Mouse (Mus musculus) limb, embryonic 15.5 days (tissue): ENCODE data around the gene Rufy1. TPM values are rescaled to one million over a fixed set of nuclear protein-coding genes. Genes with fewer than 3 reads are reported as not detected.
A peak's percentile ranks its signal among the peaks of the same experiment; 100 is the strongest.

ENCODE experiments used
- ATAC-seq: fragments of 200-750 bp; cut with Nextera tagmentation; 2 replicates; pipeline ENCODE4 v1.8.0; 2017; ENCODE audit warnings: low read depth, moderate TSS enrichment; ENCODE audit not compliant: insufficient number of reproducible peaks, low FRiP score, low TSS enrichment
- H3K27ac ChIP-seq: fragments of 300-500 bp; sonication (generic); 2 replicates; pipeline ENCODE4 v1.5.1; 2015; ENCODE audit warnings: moderate library complexity, mild to moderate bottlenecking, inconsistent platforms
- H3K27me3 ChIP-seq: fragments of 300-500 bp; sonication (generic); 2 replicates; pipeline ENCODE4 v1.6.1; 2015; ENCODE audit warnings: inconsistent platforms
- H3K36me3 ChIP-seq: fragments of 300-500 bp; sonication (generic); 2 replicates; pipeline ENCODE4 v1.6.1; 2015; ENCODE audit warnings: inconsistent platforms
- H3K4me1 ChIP-seq: fragments of 300-500 bp; sonication (generic); 2 replicates; pipeline ENCODE4 v1.6.1; 2015; ENCODE audit warnings: inconsistent platforms
- H3K4me2 ChIP-seq: fragments of 300-500 bp; sonication (generic); 2 replicates; pipeline ENCODE4 v1.6.1; 2015; ENCODE audit warnings: mild to moderate bottlenecking, inconsistent platforms
- H3K4me3 ChIP-seq: fragments of 300-500 bp; sonication (generic); 2 replicates; pipeline ENCODE4 v1.5.1; 2015; ENCODE audit warnings: mild to moderate bottlenecking, inconsistent platforms
- H3K9ac ChIP-seq: fragments of 300-500 bp; sonication (generic); 2 replicates; pipeline ENCODE4 v1.6.1; 2015; ENCODE audit warnings: inconsistent platforms
- H3K9me3 ChIP-seq: fragments of 300-500 bp; sonication (generic); 2 replicates; pipeline ENCODE4 v1.6.1; 2016; ENCODE audit warnings: inconsistent platforms
- WGBS: fragments of 180-500 bp; shearing (Covaris S2); methylation state at CpG from one replicate; pipeline ENCODE4 v1.1.7; 2015; 5-methylcytosine and 5-hydroxymethylcytosine counted together
- polyA plus RNA-seq: library from polyadenylated mRNA; unstranded; fragments of >200 nt; fragmentation: Nextera tagmentation; extraction: Ambion mirVana; gene quantifications from 2 replicates; pipeline ENCODE4 v1.2.1, GENCODE M21; 2015

Rufy1 gene
- polyA plus RNA-seq, 1 experiment from 2014 or later = 23.5 TPM

DNA sequence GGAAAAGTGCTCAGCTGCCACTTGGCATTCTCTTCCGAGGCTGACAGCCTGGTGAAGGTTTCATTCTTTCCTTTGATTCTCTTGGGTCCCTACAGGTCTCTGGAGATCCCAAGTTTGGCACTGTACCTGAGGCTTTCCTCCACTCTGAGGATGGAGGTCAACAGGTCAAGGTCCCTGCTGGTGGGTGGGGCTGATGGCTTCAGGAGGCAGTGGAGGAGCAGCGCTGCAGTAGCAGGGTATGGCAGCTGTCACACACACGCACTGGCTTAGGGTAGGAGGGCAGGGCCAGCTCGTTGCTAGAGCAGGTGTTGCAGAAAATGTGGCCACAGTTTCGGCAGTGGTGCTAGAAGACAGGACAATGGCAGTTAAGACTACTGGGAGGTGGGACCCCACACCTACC lies 41.3 kb downstream of the Rufy1 start:
- Histone ChIP-seq H3K27ac (no peak overlapping the region), H3K4me3 (no peak overlapping the region), H3K4me2 (no peak overlapping the region), H3K27me3 (no peaks in the 10 kb centered on the region), H3K9me3 (no peaks in the 10 kb centered on the region), H3K4me1 (no peaks in the 10 kb centered on the region), H3K36me3 (peaks cover 76% of the 10 kb centered on the region), H3K9ac (no peak overlapping the region)
- 0 out of 2 replicates have a peak, but pooled peaks have one; percentile 23 for ATAC-seq
- WGBS = 69% methylated on average over 5 of the region's 5 CpGs

DNA sequence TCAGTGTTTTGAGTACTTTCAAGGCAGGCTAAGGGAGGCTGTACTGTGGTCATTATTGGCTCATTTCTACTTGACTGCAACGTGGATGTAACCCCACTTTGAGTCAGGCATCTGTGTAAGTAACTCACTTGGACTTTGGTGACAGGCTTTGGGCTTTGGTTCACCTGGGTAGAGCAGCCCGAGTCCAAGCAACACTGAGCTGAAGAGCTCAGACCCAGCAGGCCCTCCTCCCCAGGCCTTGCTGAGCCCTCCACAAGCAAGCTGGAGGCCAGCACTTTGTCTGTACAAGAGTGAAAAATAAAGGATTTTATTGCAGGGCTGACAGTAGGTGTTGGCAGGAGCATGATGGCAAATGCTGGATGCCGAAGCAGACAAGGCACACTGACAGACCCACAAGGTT lies 41.9 kb downstream of the Rufy1 start:
- H3K9ac ChIP-seq = no peak overlapping the region
- peak overlapping the region; percentile 30; the same call in 1 of the 2 replicates for H3K27ac ChIP-seq
- no peaks in the 10 kb centered on the region for H3K27me3 ChIP-seq
- 58% methylated on average over 3 of the region's 3 CpGs for WGBS
- no peaks in the 10 kb centered on the region for H3K9me3 ChIP-seq
- H3K36me3 ChIP-seq = peaks cover 73% of the 10 kb centered on the region
- no peaks in the 10 kb centered on the region for H3K4me1 ChIP-seq
- H3K4me3 ChIP-seq = no peak overlapping the region
- no peak for ATAC-seq
- no peak overlapping the region for H3K4me2 ChIP-seq

DNA sequence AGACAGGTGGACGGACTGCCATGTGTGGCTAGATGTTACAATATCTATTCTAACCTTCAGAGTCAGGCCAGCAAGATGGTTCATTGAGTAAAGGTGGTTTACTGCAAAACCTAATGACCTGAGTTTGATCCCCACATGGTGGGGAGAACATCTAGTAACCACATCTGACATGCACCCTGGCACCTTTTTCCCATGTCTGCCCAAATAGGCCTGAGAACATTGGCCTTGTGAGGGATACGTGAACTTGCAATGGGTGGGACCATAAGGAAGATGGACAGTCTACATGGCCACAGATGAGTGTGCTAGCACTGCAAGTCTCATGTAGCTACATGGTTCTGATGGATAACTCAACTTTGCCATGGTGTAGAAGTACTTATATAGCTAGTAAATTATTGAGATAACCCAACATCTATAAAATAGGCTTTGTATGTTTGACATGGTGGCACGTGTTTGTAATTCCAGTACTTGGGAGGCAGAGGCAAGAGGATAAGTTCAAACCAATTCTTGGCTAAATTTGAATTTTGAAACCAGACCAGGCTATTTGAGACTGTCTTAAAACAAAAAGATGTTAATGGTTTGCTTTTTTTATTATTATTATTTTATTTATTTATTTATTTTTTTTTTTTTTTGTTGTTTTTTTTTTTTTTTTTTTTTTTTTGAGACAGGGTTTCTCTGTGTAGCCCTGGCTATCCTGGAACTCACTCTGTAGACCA lies 42.6 kb downstream of the Rufy1 start:
- Histone ChIP-seq H3K9ac (no peak overlapping the region), H3K4me3 (no peak overlapping the region), H3K27ac (no peak overlapping the region), H3K27me3 (no peaks in the 10 kb centered on the region), H3K9me3 (no peaks in the 10 kb centered on the region), H3K36me3 (peaks cover 70% of the 10 kb centered on the region), H3K4me1 (no peaks in the 10 kb centered on the region), H3K4me2 (no peak overlapping the region)
- no peak for ATAC-seq
- WGBS = 95% methylated on average over 3 of the region's 3 CpGs

DNA sequence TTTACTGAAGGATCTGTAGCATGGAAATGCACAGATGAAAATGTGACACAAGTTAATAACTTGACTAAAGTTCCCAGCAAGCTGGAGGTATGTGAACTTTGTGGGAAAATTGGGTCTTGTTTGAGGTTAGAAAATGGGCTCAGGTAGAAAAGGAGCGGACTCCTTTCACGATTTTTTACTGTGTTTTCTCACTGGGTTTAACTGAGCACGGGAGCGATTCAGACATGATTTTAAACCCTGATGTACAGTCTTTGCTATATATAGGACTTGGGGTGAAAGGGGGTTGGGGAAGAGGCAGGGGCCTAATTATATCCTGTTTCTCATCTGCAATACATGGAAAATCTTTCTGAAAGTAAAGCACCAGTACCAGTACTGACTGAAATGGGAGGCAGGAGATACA lies 43.2 kb downstream of the Rufy1 start:
- no peak overlapping the region for H3K27ac ChIP-seq
- ATAC-seq = no peak

DNA sequence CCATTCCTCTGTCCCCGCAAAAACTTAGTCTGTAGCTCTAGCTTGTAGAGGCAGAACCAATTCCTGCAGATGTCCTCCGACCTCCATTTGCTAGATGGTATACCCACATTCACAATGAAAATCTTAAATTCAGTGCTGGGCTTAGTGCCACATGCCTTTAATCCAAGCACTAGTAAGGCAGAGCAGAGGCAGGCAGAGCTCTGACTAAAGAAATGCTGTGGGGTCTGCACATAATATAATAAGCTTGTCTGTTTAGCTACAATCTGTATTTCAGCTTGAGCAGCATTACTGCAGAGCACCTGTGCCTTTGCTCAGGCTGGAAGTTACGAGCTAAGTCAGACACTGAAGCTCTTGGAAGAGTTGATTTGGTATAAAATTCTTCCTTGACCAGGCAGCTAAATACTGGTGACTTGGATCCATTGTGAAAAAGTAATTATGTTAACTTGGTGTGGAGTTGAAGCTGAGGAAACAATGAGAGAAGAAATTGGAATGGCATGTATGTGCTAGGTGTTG lies 43.7 kb downstream of the Rufy1 start:
- Histone ChIP-seq H3K36me3 (peaks cover 70% of the 10 kb centered on the region), H3K9ac (no peak overlapping the region), H3K27me3 (no peaks in the 10 kb centered on the region), H3K27ac (no peak overlapping the region), H3K4me3 (no peak overlapping the region), H3K4me1 (no peaks in the 10 kb centered on the region), H3K4me2 (no peak overlapping the region), H3K9me3 (no peaks in the 10 kb centered on the region)
- WGBS = 70% methylated on average over 3 of the region's 3 CpGs
- ATAC-seq = no peak

More for the DNA sequence above, 43.2 kb downstream of the Rufy1 start:
- H3K4me3 ChIP-seq = no peak overlapping the region
- H3K9ac ChIP-seq = no peak overlapping the region
- no peak overlapping the region for H3K4me2 ChIP-seq
- 71% methylated on average over 4 of the region's 4 CpGs for WGBS
- H3K27me3 ChIP-seq = no peaks in the 10 kb centered on the region
- no peaks in the 10 kb centered on the region for H3K4me1 ChIP-seq
- H3K9me3 ChIP-seq = no peaks in the 10 kb centered on the region
- peaks cover 69% of the 10 kb centered on the region for H3K36me3 ChIP-seq

DNA sequence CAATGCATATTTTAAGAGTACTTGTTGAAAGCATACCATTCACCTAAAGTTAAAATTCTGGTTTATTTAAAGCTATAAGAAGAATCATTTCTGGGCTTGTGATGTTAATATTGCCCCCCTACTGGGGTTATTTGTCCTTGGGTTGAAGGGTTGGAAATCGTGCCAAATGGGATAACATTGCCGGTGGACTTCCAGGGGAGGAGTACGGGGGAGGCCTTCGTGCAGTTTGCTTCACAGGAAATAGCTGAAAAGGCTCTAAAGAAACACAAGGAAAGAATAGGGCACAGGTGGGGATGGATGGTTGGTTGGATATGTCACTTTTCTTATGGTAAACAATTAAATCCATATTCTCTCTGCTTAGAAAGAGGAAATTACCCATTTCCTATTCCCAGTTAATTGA lies 49.6 kb downstream of the Rufy1 start:
- Histone ChIP-seq H3K27ac (no peak overlapping the region), H3K9me3 (no peaks in the 10 kb centered on the region), H3K4me1 (peaks cover 13% of the 10 kb centered on the region), H3K27me3 (no peaks in the 10 kb centered on the region), H3K9ac (no peak overlapping the region), H3K36me3 (peaks cover 37% of the 10 kb centered on the region), H3K4me3 (peak overlapping the region; percentile 14; the same call in 1 of the 2 replicates), H3K4me2 (peak overlapping the region; percentile 23; the same call in 1 of the 2 replicates)
- ATAC-seq = no peak
- WGBS = 24% methylated on average over 4 of the region's 4 CpGs

DNA sequence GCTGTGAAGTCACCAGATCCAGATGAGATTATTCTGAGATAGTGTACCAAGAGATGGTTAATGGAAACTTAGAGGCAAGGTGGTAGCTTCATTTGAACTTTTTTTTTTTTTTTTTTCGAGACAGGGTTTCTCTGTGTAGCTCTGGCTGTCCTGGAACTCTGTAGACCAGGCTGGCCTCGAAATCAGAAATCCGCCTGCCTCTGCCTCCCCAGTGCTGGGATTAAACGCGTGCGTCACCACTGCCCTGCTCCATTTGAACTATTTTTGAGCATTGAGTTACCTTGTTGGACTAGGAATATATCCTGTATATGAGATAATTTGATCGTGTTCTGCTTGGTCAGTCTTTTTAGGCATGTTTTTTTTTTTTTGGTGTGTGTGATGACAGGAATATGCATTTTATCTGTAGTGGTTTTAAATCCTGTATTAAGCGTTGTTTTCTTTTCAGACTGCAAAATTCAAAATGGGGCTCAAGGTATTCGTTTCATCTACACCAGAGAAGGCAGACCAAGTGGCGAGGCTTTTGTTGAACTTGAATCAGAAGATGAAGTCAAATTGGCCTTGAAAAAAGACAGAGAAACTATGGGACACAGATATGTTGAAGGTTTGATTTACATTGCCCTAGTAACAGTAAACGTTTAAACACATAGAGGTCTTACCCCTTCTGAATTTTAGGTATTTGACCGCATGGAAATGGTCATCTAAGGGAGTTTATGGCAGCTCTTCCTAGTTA lies 51.7 kb downstream of the Rufy1 start:
- peak overlapping the region; percentile 95 for H3K4me3 ChIP-seq
- ATAC-seq = no peak
- WGBS = 58% methylated on average over 12 of the region's 12 CpGs
- no peaks in the 10 kb centered on the region for H3K9me3 ChIP-seq
- H3K36me3 ChIP-seq = peaks cover 25% of the 10 kb centered on the region
- peaks cover 15% of the 10 kb centered on the region for H3K4me1 ChIP-seq
- no peaks in the 10 kb centered on the region for H3K27me3 ChIP-seq
- H3K4me2 ChIP-seq = peak overlapping the region; percentile 63
- H3K27ac ChIP-seq = no peak overlapping the region
- peak overlapping the region; percentile 98 for H3K9ac ChIP-seq

DNA sequence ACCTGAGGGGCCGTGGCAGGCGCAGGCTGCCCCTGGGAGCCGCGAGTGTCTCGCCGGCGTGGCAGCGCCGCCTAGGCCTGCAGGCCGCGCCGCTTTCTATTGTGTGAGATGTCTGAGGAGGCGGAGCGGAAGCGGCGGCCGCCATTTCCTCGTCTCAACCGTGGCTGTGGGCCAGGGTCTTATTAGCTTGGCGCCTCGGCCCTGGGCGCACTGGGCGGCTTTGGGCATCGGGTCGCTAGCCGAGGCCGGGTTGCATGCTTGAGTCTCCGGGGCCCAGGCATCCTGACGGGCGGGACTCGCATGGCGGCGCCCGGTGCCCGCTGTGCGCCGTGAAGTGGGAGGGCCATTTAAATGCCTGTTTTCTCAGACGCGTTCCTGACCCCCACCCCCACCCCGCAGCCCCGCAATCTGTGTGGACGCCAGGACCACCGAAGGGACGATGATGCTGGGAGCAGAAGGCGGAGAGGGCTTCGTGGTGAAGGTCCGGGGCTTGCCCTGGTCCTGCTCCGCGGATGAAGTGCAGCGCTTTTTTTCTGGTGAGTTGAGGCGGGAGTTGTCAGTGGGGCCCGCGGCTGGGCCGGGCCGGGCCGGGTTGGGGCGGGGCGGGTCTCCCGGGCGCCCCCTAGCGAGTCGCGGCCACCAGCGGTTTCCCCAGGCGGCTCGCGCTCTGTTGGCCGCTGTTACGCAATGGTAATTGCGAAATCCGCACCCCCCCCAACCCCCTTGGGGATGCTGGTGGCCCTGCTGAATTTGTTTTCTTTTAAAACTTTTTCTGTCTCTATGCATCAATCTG lies 52.8 kb downstream of the Rufy1 start:
- peak; percentile 77 for ATAC-seq
- H3K9ac ChIP-seq = peak overlapping the region; percentile 98
- no peaks in the 10 kb centered on the region for H3K27me3 ChIP-seq
- peaks cover 20% of the 10 kb centered on the region for H3K36me3 ChIP-seq
- no peaks in the 10 kb centered on the region for H3K9me3 ChIP-seq
- H3K4me2 ChIP-seq = peak overlapping the region; percentile 63
- H3K4me3 ChIP-seq = peak overlapping the region; percentile 95
- 1% methylated on average over 70 of the region's 71 CpGs for WGBS
- peaks cover 15% of the 10 kb centered on the region for H3K4me1 ChIP-seq
- peak overlapping the region; percentile 100 for H3K27ac ChIP-seq

DNA sequence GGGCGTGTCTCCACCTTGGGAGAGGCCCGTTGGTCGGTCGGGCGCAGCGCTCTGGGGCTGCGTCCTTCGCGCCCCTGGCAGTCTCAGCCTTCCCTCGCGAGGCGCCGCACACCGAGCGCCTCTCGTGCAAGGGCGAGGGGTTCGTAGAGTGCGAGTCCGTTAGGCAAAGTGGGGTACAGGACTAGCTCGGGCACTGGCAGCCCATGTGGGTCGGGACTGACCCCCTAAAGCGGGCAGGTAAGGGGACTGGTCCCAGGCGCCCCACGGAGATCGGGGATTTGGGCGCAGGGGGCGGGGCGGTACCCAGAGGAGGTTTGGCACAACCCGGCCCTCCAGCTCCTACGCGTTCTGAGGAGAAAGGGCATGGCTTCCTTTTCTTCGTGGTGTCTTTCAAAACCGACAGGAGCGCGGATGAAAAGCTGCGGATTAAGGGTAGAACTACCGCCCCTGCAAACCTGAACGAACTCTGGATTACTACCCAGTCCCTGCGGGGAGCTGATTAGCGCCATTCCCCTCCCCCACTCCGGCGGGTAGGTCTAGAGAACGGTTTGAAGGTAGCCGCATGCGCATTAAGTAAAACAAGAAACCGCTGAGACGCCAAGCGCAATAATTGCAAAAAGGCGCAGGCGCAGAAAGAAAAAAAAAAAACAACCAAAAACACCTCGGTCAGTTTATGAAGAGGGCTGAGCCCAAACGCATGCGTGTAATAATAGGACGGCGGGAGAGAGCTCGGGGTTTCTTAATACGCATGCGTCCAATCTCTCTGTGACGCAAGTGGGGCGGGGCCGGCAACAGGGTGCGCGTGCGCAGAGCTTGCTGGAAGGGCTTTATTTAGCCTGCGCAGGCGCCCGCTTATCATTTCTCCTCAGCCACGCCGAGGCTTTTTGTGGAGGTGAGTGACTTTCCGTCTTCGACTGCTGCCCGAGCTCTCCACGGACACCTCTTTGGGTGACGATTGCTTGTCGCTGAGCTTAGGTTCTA lies 53.7 kb downstream of the Rufy1 start, which contains the start of gene Hnrnph1:
TSS of gene Hnrnph1 (plus strand) at position 80 of the 981 bp plus-strand sequence.
- Histone ChIP-seq H3K36me3 (peaks cover 12% of the 10 kb centered on the region), H3K9ac (peak within 1 kb of the TSS; percentile 98), H3K27ac (peak within 1 kb of the TSS; percentile 100), H3K4me2 (peak within 1 kb of the TSS; percentile 73), H3K9me3 (no peaks in the 10 kb centered on the region), H3K27me3 (no peaks in the 10 kb centered on the region), H3K4me3 (peak within 1 kb of the TSS; percentile 95), H3K4me1 (peaks cover 15% of the 10 kb centered on the region)
- WGBS = under 1% methylated on average over 76 of the region's 76 CpGs
- ATAC-seq = peak; percentile 96

DNA sequence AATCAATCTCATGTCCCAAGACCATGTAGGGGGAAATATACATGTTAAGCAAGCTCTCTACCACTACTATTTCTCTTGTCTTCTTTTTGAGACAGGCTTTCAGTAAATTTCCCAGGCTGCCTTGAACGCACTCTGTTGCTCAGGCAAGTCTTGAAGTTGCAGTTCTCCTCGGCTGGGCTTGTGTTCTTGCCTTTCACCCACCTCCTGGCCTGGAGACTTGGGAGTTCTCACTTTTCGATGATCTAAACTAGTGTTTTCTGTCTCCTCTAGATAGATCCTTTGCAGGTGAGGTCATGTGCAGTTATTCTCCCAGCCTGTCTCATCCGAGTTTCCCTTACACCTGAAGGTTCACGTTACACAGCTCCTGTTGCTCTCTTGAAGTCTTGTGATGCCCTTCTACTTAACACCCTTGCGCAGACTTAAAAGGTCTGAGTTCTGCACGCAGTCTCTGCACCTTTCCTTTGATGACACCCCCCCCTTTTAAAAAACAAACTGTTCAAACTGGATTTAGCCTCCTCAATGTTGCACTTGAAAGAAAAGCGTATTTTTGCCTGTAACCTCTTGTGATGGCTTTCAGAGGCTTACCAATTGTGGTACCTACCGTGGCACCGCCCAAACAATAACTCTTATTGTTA lies 54.7 kb downstream of the Rufy1 start:
- Histone ChIP-seq H3K9ac (peak overlapping the region; percentile 77), H3K4me2 (peak overlapping the region; percentile 73), H3K27me3 (no peaks in the 10 kb centered on the region), H3K36me3 (peaks cover 10% of the 10 kb centered on the region), H3K9me3 (no peaks in the 10 kb centered on the region), H3K27ac (peak overlapping the region; percentile 99), H3K4me1 (peaks cover 17% of the 10 kb centered on the region), H3K4me3 (peak overlapping the region; percentile 95)
- 17% methylated on average over 10 of the region's 10 CpGs for WGBS
- no peak for ATAC-seq
